Mouse (Mus musculus) adrenal gland, adult 8-10 months (tissue): Measurements from ENCODE around the gene 2310009B15Rik. TPM values are rescaled to one million over a fixed set of nuclear protein-coding genes. Genes with fewer than 3 reads are reported as not detected.

Experiments
- DNase-seq: peaks from one replicate; pipeline ENCODE4 v3.0.0; 2022
- total RNA-seq, 4 experiments: library from RNA; stranded (reverse); gene quantifications; 2 replicates each; pipeline ENCODE4 v1.2.4; 2022

Gene 2310009B15Rik
- total RNA-seq: 10 to 100 TPM; 19.5 to 24.4 (median 19.9) TPM

- DNase-seq: peak; percentile 52
These were observed at the start of gene 2310009B15Rik for GRCm38 (mm10) chr1:138856101-138856950. Gene 2310009B15Rik, minus strand, starts transcription at chr1:138856852.

- DNase-seq: no peak
These were observed 49.6 kb upstream of the 2310009B15Rik start for GRCm38 (mm10) chr1:138906256-138906655.

GRCm38 (mm10) chr1:138905092-138905765 is 48.6 kb upstream of the 2310009B15Rik start:
- DNase-seq: no peak

- no peak for DNase-seq
These were observed 47.2 kb upstream of the 2310009B15Rik start for GRCm38 (mm10) chr1:138903894-138904293.

GRCm38 (mm10) chr1:138901431-138902117 is 44.9 kb upstream of the 2310009B15Rik start:
- DNase-seq: no peak

GRCm38 (mm10) chr1:138896088-138896487 is 39.4 kb upstream of the 2310009B15Rik start:
- DNase-seq: no peak

- no peak for DNase-seq
These were observed 21.0 kb upstream of the 2310009B15Rik start for GRCm38 (mm10) chr1:138877470-138878254.

- DNase-seq: no peak
These were observed 19.9 kb upstream of the 2310009B15Rik start for GRCm38 (mm10) chr1:138876371-138877045.

GRCm38 (mm10) chr1:138850823-138851222 is 5.8 kb downstream of the 2310009B15Rik start:
- no peak for DNase-seq

DNA sequence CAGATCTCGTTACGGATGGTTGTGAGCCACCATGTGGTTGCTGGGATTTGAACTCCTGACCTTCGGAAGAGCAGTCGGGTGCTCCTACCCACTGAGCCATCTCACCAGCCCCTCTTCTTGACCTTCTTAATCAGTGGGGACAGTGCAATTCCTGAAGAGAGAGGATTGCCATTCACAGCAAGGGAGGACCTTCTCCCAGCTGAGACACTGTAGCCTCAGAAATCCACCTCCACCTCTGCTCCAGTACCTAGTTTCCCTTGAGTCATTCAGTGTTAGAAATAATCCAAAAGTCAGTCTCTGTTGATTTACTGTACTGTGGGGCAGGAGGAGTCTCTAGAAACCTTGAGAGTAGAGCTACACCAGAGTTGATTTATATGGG is 6.5 kb downstream of the 2310009B15Rik start:
- DNase-seq: no peak

- DNase-seq: no peak
These were observed 7.0 kb downstream of the 2310009B15Rik start for GRCm38 (mm10) chr1:138849531-138850160.

DNA sequence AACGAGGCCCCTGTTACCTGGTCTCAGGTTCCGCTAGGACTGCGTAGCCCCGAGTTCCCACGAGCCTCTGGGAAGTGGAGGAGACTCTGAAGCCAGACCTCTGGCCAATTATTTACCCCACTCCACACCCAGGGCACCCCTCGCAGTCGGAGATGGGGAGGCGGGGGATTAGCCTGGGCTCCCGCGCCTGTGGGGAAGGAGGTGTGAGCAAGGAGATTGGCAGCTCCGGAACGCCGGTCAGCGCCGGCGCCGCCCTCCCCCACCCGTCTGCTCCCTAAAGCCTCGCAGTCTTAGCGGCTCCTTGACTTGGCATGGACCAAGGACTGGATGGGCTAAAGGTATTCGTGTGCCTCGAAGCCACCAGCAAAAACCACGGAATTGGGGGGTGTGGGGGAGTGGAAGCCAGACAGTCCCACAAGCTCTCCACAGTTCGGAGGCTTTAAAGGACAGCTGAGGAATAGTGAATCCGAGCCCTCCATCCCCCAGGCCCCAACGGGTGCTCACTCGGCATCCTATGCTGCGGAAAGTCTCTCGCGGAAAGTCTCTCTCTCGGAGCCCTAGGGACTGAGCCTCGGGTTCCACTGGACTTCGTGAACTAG is 8.0 kb downstream of the 2310009B15Rik start, which contains the start of gene Lhx9:
Gene Lhx9 (minus strand): TSS at position 67 of the 599 bp plus-strand sequence.
- no peak for DNase-seq

DNA sequence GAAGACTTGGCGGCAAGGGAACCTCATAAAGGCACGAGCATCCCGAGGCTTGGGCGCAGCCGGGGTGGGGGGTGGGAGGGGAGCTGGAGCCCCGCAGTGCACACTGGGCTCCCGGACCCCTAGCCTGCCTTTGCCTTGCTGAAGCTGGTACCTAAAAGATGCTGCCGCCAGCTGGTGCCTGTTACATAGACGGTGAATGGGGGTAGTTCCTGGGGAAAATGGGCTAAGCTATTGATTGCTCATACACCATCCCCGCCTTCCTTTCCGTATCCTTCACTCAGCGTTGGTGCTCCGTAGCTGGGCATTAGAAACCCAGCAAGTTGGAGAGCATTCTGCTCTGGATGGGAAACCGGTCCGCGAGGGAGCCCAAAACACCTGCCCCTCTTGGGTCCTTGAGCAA is 8.6 kb downstream of the 2310009B15Rik start:
- DNase-seq: no peak

- no peak for DNase-seq
These were observed 9.5 kb downstream of the 2310009B15Rik start for GRCm38 (mm10) chr1:138847146-138847545.

- DNase-seq: no peak
These were observed 10.1 kb downstream of the 2310009B15Rik start for GRCm38 (mm10) chr1:138846581-138846980.

DNA sequence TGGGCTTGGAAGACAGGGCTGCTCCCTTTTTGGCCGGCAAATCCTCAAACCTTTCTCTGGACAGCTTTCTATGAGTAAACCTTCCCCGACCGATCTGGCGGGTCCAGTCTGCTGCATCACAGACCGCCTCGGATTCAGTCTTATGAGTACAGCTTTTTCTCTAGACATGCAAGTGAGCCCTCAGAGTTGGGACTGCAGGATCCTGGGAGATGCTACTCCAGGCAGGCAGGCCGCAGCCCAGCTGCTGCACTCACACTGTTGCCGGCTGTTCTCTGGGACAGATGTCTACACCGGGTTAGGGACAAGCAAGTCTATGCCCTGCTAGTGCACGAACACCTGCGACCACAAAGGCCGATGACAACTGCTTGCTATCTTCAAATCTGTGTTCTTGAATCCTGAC is 10.5 kb downstream of the 2310009B15Rik start:
- no peak for DNase-seq

DNA sequence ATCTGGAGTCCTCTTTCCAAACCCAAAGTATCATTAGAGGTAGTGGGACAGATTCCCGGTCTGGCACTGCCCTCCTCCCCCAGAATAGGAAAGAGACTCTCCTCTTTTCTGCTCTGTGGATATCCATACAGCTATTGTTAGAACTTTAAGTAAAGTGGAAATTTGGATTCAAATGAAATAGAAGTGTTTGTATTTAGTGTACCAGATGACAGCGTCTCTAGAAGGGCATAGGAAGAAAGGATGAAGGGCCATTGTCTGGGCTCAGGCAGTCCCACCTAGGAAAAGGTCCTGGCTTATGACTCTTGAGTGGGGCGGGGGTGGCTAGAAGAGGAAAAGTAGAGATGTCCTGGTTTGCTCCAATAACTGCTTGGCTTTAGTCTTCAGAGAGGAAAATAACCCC is 11.2 kb downstream of the 2310009B15Rik start:
- no peak for DNase-seq

DNA sequence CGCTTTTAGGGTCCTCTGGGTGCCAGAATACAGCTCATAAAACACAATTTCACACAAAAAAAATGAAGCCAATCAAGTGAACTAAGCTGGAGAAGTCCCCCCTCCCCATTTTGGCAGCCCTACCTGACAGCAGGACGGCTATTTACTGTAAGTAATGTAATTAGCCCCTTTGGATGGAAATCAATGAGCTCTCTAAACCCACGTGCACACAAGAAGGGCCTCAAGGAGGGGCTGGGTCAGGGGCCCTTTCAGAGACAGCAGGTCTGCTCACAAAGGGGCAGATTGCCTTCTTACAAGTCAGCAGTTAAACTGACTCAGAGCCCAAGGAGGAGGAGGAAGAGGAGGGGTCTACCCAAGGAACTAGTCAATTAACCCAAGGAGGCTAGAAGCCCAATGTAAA is 12.5 kb downstream of the 2310009B15Rik start:
- no peak for DNase-seq

DNA sequence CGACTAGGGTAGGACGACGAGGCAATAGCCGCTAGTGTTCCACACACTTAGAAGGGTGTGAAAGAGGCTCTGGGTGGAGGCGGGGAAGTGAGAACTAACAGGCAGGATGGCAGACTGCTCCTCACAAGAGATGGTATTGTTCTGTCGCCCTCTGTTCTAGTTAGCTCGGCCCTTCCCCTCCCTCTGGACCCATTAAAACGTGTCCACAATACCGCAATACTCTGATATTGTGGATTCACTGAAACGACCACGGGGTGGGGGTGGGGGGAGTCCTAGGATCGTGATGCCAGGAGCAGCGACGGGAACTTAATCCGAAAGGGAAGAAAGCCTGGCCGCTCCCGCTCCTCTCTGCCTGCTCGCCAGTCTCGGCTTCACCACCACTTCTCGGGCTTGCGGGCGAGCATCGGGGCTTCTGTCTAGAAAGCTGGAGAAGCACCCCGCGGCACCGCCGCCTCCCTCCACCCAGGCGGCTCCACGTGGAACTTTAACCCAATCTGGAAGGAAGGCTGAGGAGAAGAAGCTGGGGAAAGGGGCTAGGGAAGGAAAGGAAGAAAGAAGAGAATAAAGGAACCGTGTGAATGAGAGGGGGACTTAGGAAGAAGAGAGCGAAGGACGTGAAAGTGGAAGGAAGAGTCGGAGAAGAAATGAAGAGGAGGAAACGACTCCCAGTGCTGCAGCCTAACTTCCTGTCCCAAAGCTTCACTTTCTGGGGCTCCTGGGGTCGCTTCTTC is 13.1 kb downstream of the 2310009B15Rik start:
- DNase-seq: no peak

- DNase-seq: no peak
These were observed 13.9 kb downstream of the 2310009B15Rik start for GRCm38 (mm10) chr1:138842756-138843155.
